Mouse (Mus musculus) kidney, adult 8-10 months (tissue): Measurements from ENCODE around the gene Rnf141.

Experiments
- DNase-seq, 2 experiments: peaks; one replicate each; pipeline ENCODE4 v3.0.0; 2022

Gene Rnf141

GRCm38 (mm10) chr7:110833024-110833423 is 11.2 kb downstream of the Rnf141 start:
- no peak for DNase-seq

GRCm38 (mm10) chr7:110823995-110824953 is 20.0 kb downstream of the Rnf141 start:
- no peak for DNase-seq

- no peak for DNase-seq
Measured at GRCm38 (mm10) chr7:110823593-110823992, 20.7 kb downstream of the Rnf141 start.

GRCm38 (mm10) chr7:110823076-110823475 is 21.2 kb downstream of the Rnf141 start:
- DNase-seq = no peak

GRCm38 (mm10) chr7:110822055-110822454 is 22.2 kb downstream of the Rnf141 start:
- no peak for DNase-seq

- DNase-seq = no peak
Measured at GRCm38 (mm10) chr7:110821653-110822052, 22.6 kb downstream of the Rnf141 start.

- DNase-seq = no peak
Measured at GRCm38 (mm10) chr7:110821068-110821467, 23.2 kb downstream of the Rnf141 start.

- no peak for DNase-seq
Measured at GRCm38 (mm10) chr7:110818787-110819350, 25.4 kb downstream of the Rnf141 start.

GRCm38 (mm10) chr7:110818206-110818605 is 26.1 kb downstream of the Rnf141 start:
- peak; percentile 39 to 41 for DNase-seq

- DNase-seq = peak; percentile 43 to 65
Measured at GRCm38 (mm10) chr7:110816037-110816436, 28.2 kb downstream of the Rnf141 start.

- no peak for DNase-seq
Measured at GRCm38 (mm10) chr7:110813983-110814382, 30.3 kb downstream of the Rnf141 start.

- no peak for DNase-seq
Measured at GRCm38 (mm10) chr7:110811529-110811928, 32.7 kb downstream of the Rnf141 start.

- DNase-seq = no peak
Measured at GRCm38 (mm10) chr7:110810995-110811394, 33.3 kb downstream of the Rnf141 start.

- no peak for DNase-seq
Measured at GRCm38 (mm10) chr7:110809585-110810557, 34.4 kb downstream of the Rnf141 start.

- DNase-seq = no peak
Measured at GRCm38 (mm10) chr7:110808962-110809361, 35.3 kb downstream of the Rnf141 start.

- no peak for DNase-seq
Measured at GRCm38 (mm10) chr7:110807460-110808030, 36.7 kb downstream of the Rnf141 start.

GRCm38 (mm10) chr7:110804266-110804665 is 40.0 kb downstream of the Rnf141 start:
- DNase-seq = no peak

- no peak for DNase-seq
Measured at GRCm38 (mm10) chr7:110803131-110803530, 41.1 kb downstream of the Rnf141 start.

GRCm38 (mm10) chr7:110801028-110801427 is 43.2 kb downstream of the Rnf141 start:
- peak; percentile 77 to 90 for DNase-seq

- no peak for DNase-seq
Measured at GRCm38 (mm10) chr7:110797722-110798409, 46.4 kb downstream of the Rnf141 start.

GRCm38 (mm10) chr7:110796367-110797051 is 47.7 kb downstream of the Rnf141 start:
- DNase-seq = no peak
